Mouse (Mus musculus) heart, postnatal 36 days (tissue): Measurements from ENCODE around the gene Dcpp2. TPM values are rescaled to one million over a fixed set of nuclear protein-coding genes. Genes with fewer than 3 reads are reported as not detected.
"Not testable (repeated sequence)": the region's sequence is repeated elsewhere in the genome, so short reads cannot be mapped to it uniquely, and the experiment has no call there.

Source experiments
- DNase-seq, 2 experiments: peaks; one replicate each; pipeline ENCODE4 v3.0.0; 2021 to 2022
- intact Hi-C: fragments of 180-260 bp; cut with DNase I; formaldehyde crosslinking; loops from one replicate; pipeline ENCODE4 v1.15.1; 2025
- total RNA-seq, 2 experiments: library from RNA; stranded (reverse); gene quantifications; 2 replicates each; pipeline ENCODE4 v1.2.3; 2021

Dcpp2 gene
- total RNA-seq: not detected

- DNase-seq, intact Hi-C loops: not testable (repeated sequence)
Observed at GRCm38 (mm10) chr17:23880576-23880975, at the start of gene Dcpp2, which contains the start of gene Dcpp1. Gene Dcpp2 (plus strand): TSS chr17:23880880. Gene Dcpp1 (plus strand): TSS chr17:23880876.

DNA sequence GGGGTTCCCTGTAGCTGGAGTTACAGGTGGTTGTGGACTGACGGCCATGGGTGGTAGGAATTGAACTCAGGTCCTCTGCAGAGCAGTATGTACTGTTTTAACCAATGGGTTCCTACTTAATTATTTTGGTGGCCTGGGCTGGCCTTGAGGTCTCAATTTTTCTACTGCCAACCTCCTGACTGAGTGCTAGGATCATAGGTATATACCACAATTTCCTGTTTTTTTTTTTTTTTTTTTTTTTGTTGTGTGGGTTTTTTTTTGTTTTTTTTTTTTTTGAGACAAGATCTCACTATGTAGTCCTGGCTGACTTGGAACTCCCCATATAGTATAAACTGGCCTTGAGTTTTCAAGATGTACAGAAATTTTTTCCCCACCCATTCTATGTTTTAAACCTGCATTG is 49.5 kb upstream of the Dcpp2 start:
- intact Hi-C loops: no loop called here
- no peak for DNase-seq

DNA sequence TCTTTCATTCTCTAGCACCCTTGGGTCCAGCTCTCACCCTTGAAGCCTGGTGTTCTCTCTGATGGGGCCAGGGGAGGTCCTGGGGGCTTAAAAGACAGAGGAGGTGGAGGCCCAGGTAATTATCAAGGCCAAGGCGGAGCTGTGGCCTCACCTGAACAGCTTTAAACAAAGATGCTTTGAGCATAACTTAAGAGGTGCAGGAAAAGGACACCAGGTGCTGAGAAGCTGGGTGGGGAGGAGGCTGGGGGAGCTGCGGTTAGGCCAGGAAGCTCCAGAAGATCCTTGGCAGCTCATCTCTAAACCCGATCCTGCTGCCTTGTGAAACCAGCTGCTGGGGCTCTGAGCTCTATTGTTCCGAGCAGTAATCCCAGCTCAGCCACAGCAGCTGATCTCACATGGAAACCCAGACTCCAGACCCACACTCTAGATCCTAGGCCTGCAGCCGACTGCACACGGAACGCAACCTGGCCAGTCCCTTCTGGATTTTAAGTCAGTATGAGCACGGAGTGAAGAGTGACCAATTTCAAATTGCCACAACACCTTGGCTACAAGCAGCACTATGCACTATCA is 44.6 kb upstream of the Dcpp2 start, which contains the start of gene Prss33:
Gene Prss33 (minus strand): TSS at position 51 of the 570 bp plus-strand sequence.
- intact Hi-C loops: no loop called here
- no peak for DNase-seq

- intact Hi-C loops: no loop called here
- peak; percentile 51 to 64 for DNase-seq
Observed at GRCm38 (mm10) chr17:23841145-23841544, 39.5 kb upstream of the Dcpp2 start.

DNA sequence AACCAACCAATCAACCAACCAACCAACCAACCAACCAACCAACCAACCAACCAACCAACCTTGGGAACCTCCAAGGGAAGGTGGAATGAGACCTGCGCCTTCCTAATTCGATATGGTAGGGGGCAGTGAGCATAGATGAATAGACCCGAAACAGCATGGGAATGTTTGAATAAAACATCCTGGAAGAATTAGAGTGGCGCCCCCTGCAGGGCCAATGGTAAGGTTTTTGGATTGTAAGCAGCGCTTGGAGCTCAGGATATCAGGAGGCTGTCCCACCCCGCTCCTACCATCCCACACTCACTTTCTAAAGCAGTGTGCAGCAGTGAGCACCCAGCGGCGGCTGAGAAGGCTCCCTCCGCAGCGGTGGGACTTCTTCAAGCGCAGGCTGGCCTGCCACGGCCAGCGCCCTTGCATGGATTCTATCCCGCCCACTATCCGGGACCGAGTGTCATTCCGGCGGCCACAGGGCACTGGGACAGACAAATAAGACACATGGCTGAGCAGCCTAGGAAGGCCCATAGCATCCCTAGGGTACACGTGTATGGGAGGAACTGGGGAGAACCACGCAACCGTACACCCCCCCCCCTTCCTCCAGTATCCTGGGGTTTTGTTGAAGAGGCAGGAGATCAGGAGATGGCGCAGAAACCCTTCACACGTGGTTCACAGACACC is 37.4 kb upstream of the Dcpp2 start:
- DNase-seq: no peak
- intact Hi-C loops: loop anchor here (2.0 kb wide), 1 partner anchor 68 kb away; no protein-coding TSS in a partner anchor

GRCm38 (mm10) chr17:23843812-23844273 is 36.8 kb upstream of the Dcpp2 start, which contains the start of the genes Prss32 and Prss41:
Gene Prss32 (plus strand): TSS chr17:23843855.
Gene Prss41 (minus strand): TSS chr17:23844172.
- DNase-seq: peak in 1 of 2 experiments; percentile 61

GRCm38 (mm10) chr17:23850028-23850427 is 30.7 kb upstream of the Dcpp2 start:
- no peak for DNase-seq
- intact Hi-C loops: loop anchor here (2.0 kb wide), 2 partner anchors 75 to 101 kb away; no protein-coding TSS in a partner anchor

More at GRCm38 (mm10) chr17:23843812-23844273, 36.8 kb upstream of the Dcpp2 start, which contains the start of the genes Prss32 and Prss41:
- intact Hi-C loops: loop anchor here (2.0 kb wide), 1 partner anchor 69 kb away; no protein-coding TSS in a partner anchor

- peak; percentile 46 to 74 for DNase-seq
- intact Hi-C loops: loop anchor here (1.0 to 2.0 kb wide), 3 partner anchors 76 to 109 kb away; no protein-coding TSS in a partner anchor
Observed at GRCm38 (mm10) chr17:23850853-23851749, 29.6 kb upstream of the Dcpp2 start.

DNA sequence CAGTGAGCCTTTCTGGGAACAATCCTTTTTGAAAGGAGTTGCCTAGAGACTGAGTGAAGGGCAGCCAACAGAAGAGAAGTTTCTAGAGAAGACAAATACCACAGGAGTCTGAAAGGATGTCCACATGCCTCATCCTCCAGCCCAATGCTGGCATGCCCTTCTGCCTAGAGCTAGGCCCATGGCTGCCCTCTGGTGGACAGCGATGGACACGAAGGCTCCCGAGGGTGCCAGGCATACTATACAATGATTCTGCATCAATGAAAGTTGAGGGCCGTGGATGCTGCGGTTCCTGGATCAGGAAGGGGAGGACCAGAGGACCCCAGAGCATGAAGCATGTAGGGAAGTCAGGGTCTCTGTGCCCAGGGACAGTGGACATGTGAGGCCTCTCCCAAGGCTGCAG is 27.4 kb upstream of the Dcpp2 start:
- DNase-seq: peak in 1 of 2 experiments; percentile 51

GRCm38 (mm10) chr17:23854229-23854765 is 26.4 kb upstream of the Dcpp2 start:
- intact Hi-C loops: no loop called here
- no peak for DNase-seq

More for the DNA sequence above, 27.4 kb upstream of the Dcpp2 start:
- intact Hi-C loops: no loop called here

DNA sequence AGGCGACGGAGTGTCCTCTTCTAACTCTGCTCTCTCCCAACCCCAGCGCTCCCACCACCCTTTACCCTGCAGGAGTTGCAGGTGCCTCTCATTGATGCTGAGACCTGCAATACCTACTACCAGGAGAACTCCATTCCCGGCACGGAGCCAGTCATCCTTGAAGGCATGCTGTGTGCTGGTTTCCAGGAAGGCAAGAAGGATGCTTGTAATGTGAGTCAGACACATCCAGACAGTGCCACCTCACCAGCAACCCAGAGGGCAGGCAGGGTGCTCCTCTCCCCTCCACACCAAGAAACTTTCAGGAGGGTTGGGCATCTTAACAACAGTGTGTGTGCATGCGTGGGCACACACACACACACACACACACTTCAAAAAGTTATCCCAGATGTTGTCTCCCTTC is 23.5 kb upstream of the Dcpp2 start:
- intact Hi-C loops: no loop called here
- no peak for DNase-seq

- intact Hi-C loops: no loop called here
- DNase-seq: no peak
Observed at GRCm38 (mm10) chr17:23857913-23858312, 22.8 kb upstream of the Dcpp2 start.

GRCm38 (mm10) chr17:23862926-23863325 is 17.8 kb upstream of the Dcpp2 start:
- DNase-seq: no peak
- intact Hi-C loops: no loop called here

- no peak for DNase-seq
- intact Hi-C loops: no loop called here
Observed at GRCm38 (mm10) chr17:23867756-23868155, 12.9 kb upstream of the Dcpp2 start, which contains the start of gene Prss21. Gene Prss21 (plus strand): TSS chr17:23868056.

GRCm38 (mm10) chr17:23868513-23868912 is 12.2 kb upstream of the Dcpp2 start:
- DNase-seq: no peak
- intact Hi-C loops: no loop called here

GRCm38 (mm10) chr17:23873884-23874856 is 6.5 kb upstream of the Dcpp2 start:
- DNase-seq: peak; percentile 38 to 51
- intact Hi-C loops: loop anchor here (1.0 to 5.0 kb wide), 3 partner anchors 86 to 125 kb away; partner anchors contain the start of gene Flywch1

DNA sequence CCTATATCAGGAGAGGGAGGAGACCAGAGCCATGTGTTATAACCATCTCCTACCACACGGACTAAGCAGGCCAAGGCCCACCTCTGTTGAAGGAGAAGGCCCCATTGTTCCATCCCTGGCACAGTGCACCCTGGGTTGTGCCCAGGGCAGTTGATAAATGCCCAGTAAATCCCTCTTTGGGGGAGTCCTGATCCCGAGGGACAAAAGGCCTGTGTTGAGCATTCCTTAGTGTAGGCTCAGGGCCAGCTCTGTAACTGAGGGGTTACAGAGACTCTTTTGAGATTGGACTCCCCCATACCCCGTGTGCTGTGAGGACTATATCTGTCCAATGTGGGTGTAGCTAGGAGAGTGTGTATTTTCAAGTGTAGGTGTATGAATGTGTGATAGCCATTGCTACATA is 3.9 kb upstream of the Dcpp2 start:
- DNase-seq: no peak
- intact Hi-C loops: no loop called here

GRCm38 (mm10) chr17:23877166-23877565 is 3.5 kb upstream of the Dcpp2 start:
- intact Hi-C loops: no loop called here
- DNase-seq: no peak

DNA sequence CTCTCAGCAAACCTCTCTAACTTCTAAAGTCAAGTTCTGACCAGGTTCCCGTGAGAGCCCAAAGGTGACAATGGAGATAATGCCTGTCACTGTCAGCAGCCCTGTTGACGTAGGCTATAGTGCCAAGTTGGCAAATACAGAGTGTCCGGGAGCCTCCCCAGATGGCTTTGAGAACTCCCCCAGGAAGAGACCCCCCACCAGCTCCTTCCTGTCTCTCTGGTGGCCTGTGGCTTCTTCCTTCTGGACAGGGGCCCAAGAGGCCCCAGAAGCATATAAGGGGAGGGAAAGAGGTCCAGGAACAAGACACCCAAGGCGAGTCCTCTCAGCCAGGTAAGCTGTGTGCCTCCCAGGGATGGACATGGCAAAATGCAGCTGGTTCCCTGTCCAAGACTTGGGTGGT is 36.5 kb downstream of the Dcpp2 start, which contains the start of gene Dcpp3:
Gene Dcpp3 (plus strand): TSS at position 301 of the 400 bp plus-strand sequence.
- intact Hi-C loops, DNase-seq: not testable (repeated sequence)
